Mouse (Mus musculus) intestine, embryonic 14.5 days (tissue): ENCODE data around the gene Myh9. TPM values are rescaled to one million over a fixed set of nuclear protein-coding genes. Genes with fewer than 3 reads are reported as not detected.
"Not testable (repeated sequence)": the region's sequence is repeated elsewhere in the genome, so short reads cannot be mapped to it uniquely, and the experiment has no call there.

Source experiments
- ATAC-seq: fragments of 200-750 bp; cut with Nextera tagmentation; replicated peaks from 2 replicates; pipeline ENCODE4 v1.8.0; 2017; ENCODE audit warnings: low read depth, moderate number of reproducible peaks, moderate TSS enrichment, moderate library complexity; ENCODE audit not compliant: low FRiP score, low TSS enrichment
- DNase-seq: peaks from one replicate; pipeline ENCODE4 v3.0.0-alpha.2; 2018; ENCODE audit warnings: low spot score
- H3K27ac ChIP-seq: fragments of 300-500 bp; sonication (generic); 2 replicates; pipeline ENCODE4 v1.5.1; 2014; ENCODE audit warnings: low read depth, mild to moderate bottlenecking, control low read depth
- H3K27me3 ChIP-seq: fragments of 300-500 bp; sonication (generic); replicated peaks from 2 replicates; pipeline ENCODE4 v1.6.1; 2014; ENCODE audit warnings: low read length, control low read depth; ENCODE audit not compliant: control insufficient read depth, insufficient read depth
- H3K36me3 ChIP-seq: fragments of 300-500 bp; sonication (generic); 2 replicates; pipeline ENCODE4 v1.6.1; 2014; ENCODE audit warnings: low read length, control low read depth; ENCODE audit not compliant: control insufficient read depth, insufficient read depth
- H3K4me1 ChIP-seq: fragments of 300-500 bp; sonication (generic); replicated peaks from 2 replicates; pipeline ENCODE4 v1.6.1; 2014; ENCODE audit warnings: low read length, control low read depth, mixed read lengths; ENCODE audit not compliant: control insufficient read depth, insufficient read depth
- H3K4me2 ChIP-seq: fragments of 300-500 bp; sonication (generic); 2 replicates; pipeline ENCODE4 v1.6.1; 2014; ENCODE audit warnings: low read length
- H3K4me3 ChIP-seq: fragments of 300-500 bp; sonication (generic); 2 replicates; pipeline ENCODE4 v1.5.1; 2014; ENCODE audit warnings: low read depth, low read length, control low read depth, mixed read lengths
- H3K9ac ChIP-seq: fragments of 300-500 bp; sonication (generic); 2 replicates; pipeline ENCODE4 v1.6.1; 2014; ENCODE audit warnings: mild to moderate bottlenecking, low read length
- H3K9me3 ChIP-seq: fragments of 300-500 bp; sonication (generic); 2 replicates; pipeline ENCODE4 v1.6.1; 2016; ENCODE audit warnings: low read length, control low read depth; ENCODE audit not compliant: control insufficient read depth
- WGBS: fragments of 180-500 bp; shearing (Covaris S2); extraction: QIAGEN DNeasy Blood & Tissue Kit; methylation state at CpG from one replicate; pipeline ENCODE4 v1.1.7; 2014; 5-methylcytosine and 5-hydroxymethylcytosine counted together
- polyA plus RNA-seq: library from polyadenylated mRNA; unstranded; fragments of >200 nt; fragmentation: Nextera tagmentation; extraction: Ambion mirVana; gene quantifications from 2 replicates; pipeline ENCODE4 v1.2.1, GENCODE M21; 2014

Myh9 gene
- polyA plus RNA-seq, 1 experiment from 2014 or later: 72.2 TPM

DNA sequence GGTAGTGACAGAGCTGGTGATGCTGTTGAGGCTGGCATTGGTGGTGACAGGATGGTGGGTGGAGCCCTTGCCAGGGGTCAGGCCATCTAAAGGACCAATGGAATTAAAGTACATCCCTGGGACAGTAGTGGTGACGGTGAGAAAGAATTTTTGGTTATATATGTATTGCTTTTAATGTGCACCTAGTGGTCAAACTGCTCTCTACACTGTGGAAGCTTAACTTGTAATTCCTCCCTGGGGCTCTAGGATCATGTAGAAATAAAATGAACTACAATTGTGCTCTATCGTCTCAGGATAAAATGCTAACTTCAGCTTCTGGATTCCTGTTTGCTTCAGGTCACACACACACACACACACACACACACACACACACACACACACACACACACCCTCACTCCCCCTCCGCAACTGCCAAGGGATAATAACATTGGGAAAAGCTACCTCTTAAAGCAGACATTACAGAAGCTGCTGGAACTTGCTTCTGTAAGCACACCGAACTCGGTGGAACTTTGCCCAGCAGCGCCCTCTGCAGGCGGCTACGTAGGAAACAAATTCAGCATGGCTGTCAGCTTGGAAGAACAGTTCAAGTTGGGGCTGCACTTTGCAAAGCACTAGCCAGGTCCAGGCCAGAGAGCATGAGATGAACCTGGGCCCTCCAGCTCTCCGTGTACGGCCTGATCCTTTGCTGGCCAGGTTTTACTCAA, 117.6 kb downstream of the Myh9 start:
- H3K36me3 ChIP-seq, H3K4me3 ChIP-seq, H3K4me1 ChIP-seq, H3K27me3 ChIP-seq, H3K27ac ChIP-seq, DNase-seq, H3K9ac ChIP-seq, H3K4me2 ChIP-seq, H3K9me3 ChIP-seq: not testable (repeated sequence)
- ATAC-seq: peak; percentile 25; the same call in 1 of the 2 replicates
- WGBS: 26% methylated on average over 2 of the region's 10 CpGs

DNA sequence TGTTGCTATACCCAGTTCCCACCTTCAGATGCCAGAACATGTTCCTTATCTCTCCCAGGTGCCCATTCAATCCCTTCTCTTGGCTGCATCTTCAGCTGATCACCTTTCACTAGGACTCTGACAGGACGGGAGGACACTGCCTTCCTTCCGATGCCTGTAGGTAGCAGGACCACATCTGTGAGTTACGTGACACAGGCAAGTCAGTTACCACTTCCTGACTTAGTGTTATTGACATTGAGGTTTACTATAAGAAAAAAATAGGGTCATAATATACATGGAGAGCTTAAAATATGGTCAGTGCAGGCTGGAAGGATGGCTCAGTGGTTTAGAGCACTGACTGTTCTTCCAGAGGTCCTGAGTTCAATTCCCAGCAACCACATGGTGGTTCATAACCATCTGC, 120.5 kb downstream of the Myh9 start:
- no CpG with 5 or more reads among the region's 3 CpGs for WGBS

DNA sequence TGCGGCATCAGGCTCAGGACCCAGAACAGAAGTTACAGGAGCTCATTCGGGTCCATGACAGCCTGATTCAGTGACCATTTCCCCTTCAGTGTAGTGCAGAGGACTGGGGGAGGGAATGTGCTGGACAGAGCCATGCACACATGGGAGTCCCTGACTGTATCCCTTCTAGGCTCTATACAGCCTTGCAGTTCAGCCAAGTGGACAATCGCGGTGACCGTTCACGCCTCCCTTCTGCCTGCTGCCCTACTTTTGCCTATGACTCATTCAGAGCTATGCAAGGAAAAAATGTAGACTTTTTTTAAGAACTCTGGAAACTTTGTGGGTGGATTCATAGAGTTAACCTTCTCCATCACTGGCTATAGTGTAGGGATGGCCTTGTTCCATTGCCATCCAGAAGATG, 123.7 kb downstream of the Myh9 start:
- not testable (repeated sequence) for H3K36me3 ChIP-seq, H3K4me2 ChIP-seq, H3K9me3 ChIP-seq, ATAC-seq, H3K27me3 ChIP-seq, H3K4me1 ChIP-seq, H3K9ac ChIP-seq, H3K4me3 ChIP-seq, H3K27ac ChIP-seq, DNase-seq
- 62% methylated on average over 2 of the region's 6 CpGs for WGBS

More for the DNA sequence above, 120.5 kb downstream of the Myh9 start:
- H3K9me3 ChIP-seq, H3K4me1 ChIP-seq, ATAC-seq, H3K27ac ChIP-seq, H3K9ac ChIP-seq, H3K36me3 ChIP-seq, H3K27me3 ChIP-seq, H3K4me2 ChIP-seq, DNase-seq, H3K4me3 ChIP-seq: not testable (repeated sequence)

Other genes starting within 250 kb of the Myh9 start
- gene Apol10b, start 246.1 kb downstream of the Myh9 start, polyA plus RNA-seq: 0.15 and 0.31 TPM in 2 replicates
- gene Gm36245, start 242.9 kb downstream of the Myh9 start, polyA plus RNA-seq: not detected in 2 replicates
- 0.12 TPM in 1 of 2 replicates, not detected in the other for gene Apol11b, start 198.9 kb downstream of the Myh9 start, polyA plus RNA-seq
- gene Apol7e, start 143.3 kb downstream of the Myh9 start, polyA plus RNA-seq: 0.15 and 0.46 TPM in 2 replicates
- gene Apol9b, start 113.1 kb downstream of the Myh9 start, polyA plus RNA-seq: 0.26 and 0.32 TPM in 2 replicates
- not detected in 2 replicates for gene Apol8, start 85.2 kb downstream of the Myh9 start, polyA plus RNA-seq
- gene Txn2, start 86.8 kb upstream of the Myh9 start, polyA plus RNA-seq: 324 and 325 TPM in 2 replicates
- 4.6 and 4.7 TPM in 2 replicates for gene Foxred2, start 114.5 kb upstream of the Myh9 start, polyA plus RNA-seq
- 224 and 235 TPM in 2 replicates for gene Eif3d, start 128.6 kb upstream of the Myh9 start, polyA plus RNA-seq